Mouse (Mus musculus): Measurements from ENCODE around the gene Ccnj.

DNA sequence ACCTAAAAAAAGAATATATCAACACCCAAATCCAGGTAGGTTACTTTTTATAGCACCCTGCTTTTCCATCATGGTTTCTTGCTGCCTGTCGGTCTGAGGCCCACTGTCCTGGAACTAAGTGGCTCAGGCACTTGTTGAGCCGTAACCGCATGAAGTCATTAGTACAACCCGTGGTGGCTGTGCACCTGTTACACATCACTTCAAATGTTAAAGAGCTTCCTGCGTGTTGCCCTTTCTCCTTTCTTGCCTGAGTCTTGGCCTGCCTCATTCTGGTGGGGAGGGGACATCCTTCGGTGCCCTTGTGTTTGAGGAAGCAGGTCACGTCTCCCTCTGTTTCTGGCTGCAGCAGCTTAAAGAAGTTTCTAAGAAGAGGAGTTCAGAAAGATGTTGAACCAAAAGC lies 21.2 kb upstream of the Ccnj start:
- TF ChIP-seq CTCF (IDR thresholded peaks at IDR 0.05; ENCODE audit: low read depth) (no peak), EP300 (IDR thresholded peaks at IDR 0.05; ENCODE audit: low read depth) (no peak)
